Mouse (Mus musculus) G1E (cell line): Measurements from ENCODE around the gene Runx2.

Source experiments
- CTCF ChIP-seq: IDR thresholded peaks from 2 replicates; pipeline ENCODE4 v1.5.1; 2012; ENCODE audit warnings: low read depth, low read length, inconsistent platforms, mixed read lengths
- GATA1 ChIP-seq: IDR thresholded peaks from 2 replicates; pipeline ENCODE4 v1.6.1; 2012; ENCODE audit warnings: borderline replicate concordance, low read length, inconsistent platforms, mixed read lengths

GRCm38 (mm10) chr17:44671946-44672692 is 142.5 kb downstream of the Runx2 start:
- TF ChIP-seq CTCF, result no peak
- TF ChIP-seq GATA1, result no peak
